Mouse (Mus musculus): ENCODE data around the gene 1700069L16Rik. TPM values are rescaled to one million over a fixed set of nuclear protein-coding genes. Genes with fewer than 3 reads are reported as not detected.
A peak's percentile ranks its signal among the peaks of the same experiment; 100 is the strongest.

Gene 1700069L16Rik
- total RNA-seq, 2 experiments from 2014 or later: not detected

DNA sequence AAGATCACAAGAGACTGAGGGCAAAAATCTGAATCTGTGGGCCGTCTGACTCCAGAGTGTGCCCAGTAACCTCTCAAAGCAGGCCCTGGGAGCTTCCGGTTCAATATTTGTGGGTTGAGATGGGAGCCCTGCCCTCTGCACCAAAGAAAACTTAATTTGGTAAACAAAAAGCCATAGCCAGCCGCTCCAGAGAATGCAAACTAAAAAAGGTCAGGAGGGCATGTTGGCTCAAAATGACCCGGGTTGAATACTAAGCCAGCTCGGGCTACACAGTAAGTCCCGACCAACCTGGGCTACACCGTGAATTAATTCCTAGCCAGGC lies 10.4 kb upstream of the 1700069L16Rik start:
- no peak for DNase-seq (ENCODE audit: low spot score in 2 of 2)

DNA sequence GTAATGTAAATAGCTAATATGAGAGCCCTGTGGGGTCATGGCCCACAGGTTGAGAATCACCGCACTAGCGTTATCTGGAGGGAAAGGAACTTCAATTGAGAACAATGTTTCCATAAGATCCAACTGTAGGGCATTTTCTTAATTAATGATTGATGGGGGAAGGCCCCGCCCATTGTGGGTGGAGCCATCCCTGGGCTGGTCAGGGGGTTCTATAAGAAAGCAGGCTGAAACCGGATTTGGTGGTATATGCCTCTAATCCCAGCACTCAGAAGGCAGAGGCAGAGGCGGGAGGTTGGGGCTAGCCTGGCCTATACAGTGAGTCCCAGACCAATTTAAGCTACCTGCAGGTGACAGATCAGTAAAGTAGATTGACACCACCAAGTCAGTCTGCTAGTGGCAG lies 9.8 kb upstream of the 1700069L16Rik start:
- no peak for DNase-seq (ENCODE audit: low spot score in 2 of 2)

DNA sequence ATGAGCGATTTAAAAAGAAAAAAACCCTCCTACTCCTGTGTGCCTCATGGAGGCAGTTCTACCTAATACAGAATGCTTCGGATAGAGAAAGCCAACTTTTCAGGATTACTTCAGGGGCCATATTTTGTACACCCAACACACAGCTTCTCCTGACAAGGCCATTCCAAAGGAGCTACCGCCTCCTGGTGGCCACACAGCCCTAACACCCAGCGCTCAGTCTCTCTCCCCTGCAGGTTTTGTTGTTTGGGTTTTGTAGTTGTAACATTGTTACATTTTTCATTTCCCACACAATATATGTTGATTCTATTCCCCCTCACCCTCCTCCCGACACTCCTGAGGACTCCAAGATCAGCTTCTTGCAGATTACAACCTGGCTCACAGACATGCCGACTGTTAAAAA lies 7.6 kb upstream of the 1700069L16Rik start:
- peak in 1 of 2 experiments; percentile 58 for DNase-seq (ENCODE audit: low spot score in 2 of 2)

DNA sequence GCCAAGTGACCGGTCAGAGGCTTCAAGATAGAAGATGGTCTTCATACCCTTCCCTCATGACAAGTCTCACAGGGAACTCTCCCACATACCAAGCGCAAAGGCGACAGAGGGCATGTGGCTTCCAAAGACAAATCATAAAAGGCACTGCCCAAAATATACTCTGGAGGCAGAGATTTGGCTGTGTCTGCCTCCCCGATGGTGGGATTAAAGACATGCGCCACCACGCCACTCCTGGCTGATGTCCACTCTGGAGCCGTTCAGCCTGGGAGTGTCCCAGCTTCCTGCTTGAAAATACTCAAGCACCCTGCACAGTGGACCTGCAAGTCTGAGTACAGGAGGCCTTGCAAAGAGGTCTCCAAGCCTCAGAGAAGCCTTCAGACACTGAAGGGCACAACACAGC lies 6.6 kb upstream of the 1700069L16Rik start:
- no peak for DNase-seq (ENCODE audit: low spot score in 2 of 2)

DNA sequence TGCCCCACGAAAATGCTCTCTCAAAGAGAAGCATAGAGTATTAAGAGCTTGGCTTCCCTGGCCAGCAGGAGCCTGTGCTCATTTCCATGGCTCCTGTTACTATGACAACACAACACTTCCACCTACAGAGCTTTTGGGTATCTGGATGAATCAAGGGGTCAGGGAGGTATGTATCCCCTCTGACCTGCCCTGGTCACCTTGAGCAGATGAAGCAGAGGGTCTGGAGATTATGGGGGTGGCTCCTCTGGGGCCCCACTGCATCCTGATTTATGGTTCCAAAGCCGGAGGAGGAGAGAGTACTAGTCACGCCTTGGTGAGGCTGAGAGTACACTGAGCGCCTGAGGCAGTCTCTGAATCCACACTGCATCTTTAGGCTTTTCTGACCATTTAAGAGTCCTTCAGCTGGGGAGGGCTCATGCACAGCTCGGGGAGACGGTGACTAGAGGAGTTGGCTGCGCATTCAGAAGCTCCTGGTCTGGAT lies 6.1 kb upstream of the 1700069L16Rik start:
- DNase-seq (ENCODE audit: low spot score in 2 of 2): no peak

DNA sequence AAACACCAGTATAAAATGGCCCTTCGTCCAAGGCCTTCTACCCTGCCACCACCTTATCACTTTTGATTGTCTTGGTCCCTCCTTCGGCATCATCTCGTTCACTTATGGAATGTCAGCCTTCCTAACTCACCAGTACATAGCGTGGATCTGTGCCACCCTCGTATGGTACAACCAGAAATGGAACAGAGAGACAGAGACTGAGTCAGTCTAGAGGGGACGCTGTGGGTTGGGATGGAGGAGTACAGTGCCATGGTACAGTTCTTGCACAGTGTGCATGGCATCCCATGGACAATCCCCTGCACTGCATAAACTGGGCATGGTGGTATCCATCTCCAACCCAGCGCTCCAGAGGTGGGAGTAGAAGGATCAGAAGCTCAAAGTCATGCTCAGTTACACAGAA lies 4.1 kb upstream of the 1700069L16Rik start:
- no peak for DNase-seq (ENCODE audit: low spot score in 2 of 2)

DNA sequence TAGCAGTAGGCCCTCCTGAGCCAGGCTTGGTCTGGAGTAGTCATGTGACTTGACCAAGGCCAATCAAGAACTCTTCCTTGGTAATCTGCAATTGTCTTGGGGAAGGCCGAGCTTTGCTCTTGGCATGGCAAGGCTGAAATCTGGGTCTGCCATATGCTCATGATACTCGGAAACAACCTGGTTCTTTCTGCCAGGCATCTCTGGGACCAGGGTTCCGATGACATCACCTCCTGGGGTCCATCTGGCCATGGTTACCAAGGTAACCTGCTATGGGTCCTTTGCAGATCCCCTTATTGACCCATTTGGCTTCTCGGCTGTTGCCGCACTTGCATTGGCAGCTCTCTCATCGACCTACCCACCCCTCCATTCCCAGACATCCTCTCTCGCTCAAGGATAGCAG lies 3.4 kb upstream of the 1700069L16Rik start:
- no peak for DNase-seq (ENCODE audit: low spot score in 2 of 2)

DNA sequence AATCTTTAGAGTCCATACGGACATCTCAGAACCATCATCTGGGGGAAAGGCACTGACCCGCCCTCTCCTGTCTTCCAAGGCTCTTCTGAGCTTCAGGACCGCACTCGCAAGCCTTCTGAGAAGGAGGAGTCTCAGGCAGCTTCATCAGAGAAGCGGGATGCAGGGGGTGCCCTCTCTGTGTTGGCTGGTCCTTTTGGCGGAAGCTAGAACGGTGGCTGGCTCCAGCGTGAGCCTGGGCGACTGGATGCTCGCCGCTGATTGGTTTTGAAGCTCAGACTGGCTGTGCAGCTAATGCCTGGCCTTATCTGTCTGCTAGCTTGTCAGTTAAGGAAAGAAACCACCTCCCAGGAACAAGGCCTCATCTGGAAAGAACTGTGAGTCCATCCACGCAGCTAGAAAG lies 2.7 kb upstream of the 1700069L16Rik start:
- DNase-seq (ENCODE audit: low spot score in 2 of 2): no peak

DNA sequence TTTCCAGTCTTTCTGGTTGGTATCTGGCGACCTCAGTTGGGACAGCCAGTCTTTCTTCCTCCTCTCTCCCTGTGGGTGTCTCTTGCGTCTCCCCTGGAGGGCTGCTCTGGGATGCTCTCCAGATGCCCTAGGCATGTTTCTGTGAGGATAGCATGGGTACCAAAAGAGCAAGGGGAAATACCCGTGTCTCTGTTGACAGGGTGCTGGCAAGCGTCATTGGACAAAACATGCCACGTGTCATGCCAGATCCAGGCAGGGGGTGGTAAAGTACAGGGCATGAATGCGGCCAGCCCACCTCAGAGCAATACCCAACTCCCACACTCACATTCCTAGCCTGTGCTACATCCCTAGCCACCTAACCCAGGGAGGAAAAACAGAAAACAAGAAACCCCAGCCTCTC lies 2.0 kb upstream of the 1700069L16Rik start:
- DNase-seq (ENCODE audit: low spot score in 2 of 2): no peak

DNA sequence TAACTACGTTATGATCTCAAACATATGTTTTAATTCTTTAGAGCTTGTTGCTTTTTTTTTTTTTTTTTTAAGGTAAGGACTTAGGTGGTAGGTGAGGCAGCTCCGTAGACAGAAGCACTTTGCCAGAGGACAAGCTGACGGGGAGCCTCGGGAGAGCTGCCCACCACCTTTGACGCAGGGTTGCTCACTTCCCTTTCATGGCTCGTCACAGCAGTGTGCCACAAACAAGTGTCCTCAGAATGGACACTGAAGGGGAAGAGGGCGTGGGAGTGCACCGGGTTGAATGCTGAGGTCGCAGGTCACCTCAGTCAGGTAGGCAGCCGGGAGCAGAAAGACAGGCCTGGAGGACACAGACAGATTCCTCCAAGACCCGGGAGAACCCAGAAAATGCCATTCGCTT lies 845 bp upstream of the 1700069L16Rik start:
- DNase-seq (ENCODE audit: low spot score in 2 of 2): no peak

DNA sequence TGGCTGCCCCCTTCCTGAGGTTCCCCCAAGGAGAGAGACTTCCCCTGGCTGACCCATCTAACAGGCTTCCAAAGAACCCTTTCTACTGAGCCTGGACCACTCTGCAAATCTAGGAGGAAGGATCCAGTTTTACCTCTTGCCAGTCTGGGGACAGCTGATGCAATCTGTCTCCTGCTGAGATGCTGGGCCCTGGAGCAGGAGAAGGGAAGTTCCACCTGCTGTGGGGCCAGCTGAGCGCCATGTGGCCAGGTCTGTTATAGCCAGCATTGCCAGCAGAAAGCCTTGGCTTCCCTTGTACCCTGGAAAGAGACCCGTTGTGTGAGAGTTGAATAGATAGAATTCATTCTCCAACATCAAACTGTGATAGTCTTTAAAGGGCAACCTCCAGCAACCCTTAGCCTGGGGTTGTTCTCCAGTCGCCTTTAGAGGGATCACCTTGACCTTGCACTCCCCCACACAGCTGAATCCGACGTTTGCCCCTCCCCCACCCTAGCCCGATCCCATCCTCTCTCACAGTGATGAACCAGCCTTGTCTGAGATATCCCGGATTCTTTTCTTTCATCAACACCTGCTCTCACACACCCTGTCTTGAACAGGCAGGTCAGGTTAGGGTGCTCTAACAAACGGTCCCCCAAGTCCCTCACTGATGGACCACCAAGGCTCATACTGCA lies 870 bp downstream of the 1700069L16Rik start:
- no peak for DNase-seq (ENCODE audit: low spot score in 2 of 2)

DNA sequence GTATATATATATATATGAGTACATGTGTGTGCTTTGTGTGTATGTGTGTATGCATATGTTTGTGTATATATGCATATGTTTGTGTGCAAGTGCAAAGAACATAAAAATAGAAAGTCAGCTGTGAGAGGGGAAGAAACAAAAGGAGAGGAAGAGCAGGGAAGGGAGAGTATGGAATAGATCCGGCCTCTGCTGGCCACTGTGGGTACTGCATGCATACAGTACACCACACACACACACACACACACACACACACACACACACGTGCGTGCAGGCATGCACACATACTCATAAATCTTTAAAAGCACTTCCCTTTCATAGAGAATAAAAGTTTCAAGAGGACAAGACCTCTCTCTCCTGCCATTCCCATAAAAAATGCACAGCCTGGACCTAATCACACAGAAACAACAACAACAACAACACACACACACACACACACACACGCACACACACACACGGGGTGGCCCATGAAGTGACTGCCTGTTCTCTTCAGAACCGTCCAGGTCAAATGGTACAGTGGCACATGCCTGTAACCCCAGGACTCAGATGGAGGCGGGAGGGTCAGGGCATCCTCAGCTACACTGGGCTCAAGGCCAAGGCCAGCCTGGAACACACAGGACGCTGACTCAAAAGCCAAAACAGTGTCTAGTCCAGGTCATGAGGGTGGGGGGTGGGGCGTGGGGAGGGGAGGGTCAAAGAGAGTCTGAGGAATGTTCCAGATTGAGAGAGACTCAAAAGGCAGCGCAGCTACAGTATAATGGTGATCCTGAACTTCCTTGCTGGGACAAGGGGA lies 2.2 kb downstream of the 1700069L16Rik start:
- DNase-seq (ENCODE audit: low spot score in 2 of 2): no peak

DNA sequence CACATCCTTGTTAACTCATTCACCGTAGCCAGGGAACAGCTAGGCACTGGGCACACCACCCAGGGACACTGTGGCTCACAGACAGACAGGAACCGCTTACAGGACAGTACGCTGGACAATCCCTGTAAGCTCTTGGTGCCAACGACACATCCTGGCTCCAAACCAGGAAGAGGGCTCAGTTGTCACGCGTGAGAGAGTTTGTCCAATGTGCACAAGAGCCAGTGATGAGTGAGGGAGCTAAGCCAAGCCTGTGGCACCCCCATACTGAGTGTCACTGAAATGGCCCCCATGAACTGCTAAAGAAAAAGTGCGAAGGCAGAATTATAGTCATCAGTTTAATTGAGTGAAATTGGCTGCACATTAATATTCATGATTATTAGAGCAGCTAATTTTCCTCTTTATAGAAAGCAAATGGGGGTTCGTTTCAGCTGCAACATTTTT lies 5.3 kb downstream of the 1700069L16Rik start:
- no peak for DNase-seq (ENCODE audit: low spot score in 2 of 2)

DNA sequence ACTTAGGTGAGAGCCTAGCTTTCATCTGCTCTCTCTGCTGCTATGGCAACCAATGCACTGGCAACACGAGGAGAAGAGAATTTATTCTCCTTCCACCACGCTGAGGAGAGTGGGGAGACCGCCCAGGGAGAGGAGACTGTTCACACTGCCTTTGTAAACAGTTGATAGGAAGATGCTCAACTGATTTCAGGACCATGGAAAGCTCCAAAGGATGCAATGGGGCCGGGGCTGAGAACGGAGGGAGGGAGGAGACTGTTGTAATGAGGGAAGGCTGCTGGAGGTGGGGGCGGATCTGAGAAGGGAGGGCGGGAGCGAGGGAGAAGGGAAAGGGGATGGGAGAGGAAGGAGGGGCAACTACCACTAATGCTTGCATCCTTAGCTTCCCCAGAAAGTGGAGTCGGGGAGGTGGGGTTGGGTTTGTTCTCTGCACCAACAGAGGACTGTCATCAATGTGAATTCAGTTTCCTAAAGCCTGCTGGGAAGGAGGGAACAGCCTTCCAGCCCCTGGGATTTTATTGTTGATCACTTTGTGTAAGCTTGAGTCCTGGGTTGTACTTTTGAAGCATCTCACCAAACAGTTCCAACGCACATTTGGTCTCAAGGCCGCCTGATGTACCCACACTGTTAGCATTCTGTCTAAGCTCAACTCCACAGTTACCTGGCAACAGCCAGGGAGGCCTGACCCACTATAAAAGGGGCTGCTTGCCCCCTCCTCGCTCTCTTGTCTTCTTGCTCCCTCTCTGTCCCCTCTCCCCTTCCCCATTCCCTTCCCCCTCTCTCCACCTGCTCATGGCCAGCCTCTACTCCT lies 7.8 kb downstream of the 1700069L16Rik start:
- DNase-seq (ENCODE audit: low spot score in 2 of 2): peak; percentile 57 to 72

DNA sequence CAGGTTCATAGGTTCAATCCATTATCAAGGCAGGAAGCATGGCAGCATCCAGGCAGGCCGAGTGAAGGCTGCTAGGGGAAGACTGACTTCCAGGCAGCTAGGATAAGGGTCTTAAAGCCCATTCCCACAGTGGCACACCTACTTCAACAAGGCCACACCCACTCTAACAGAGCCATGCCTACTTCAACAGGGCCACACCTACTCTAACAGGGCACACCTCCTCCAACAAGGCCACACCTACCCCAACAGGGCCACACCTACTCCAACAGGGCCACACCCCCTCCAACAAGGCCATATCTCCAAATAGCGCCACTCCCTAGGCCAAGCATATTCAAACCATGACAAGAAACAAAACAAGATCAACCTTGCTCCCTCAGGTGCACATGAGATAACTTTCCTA lies 11.7 kb downstream of the 1700069L16Rik start:
- no peak for DNase-seq (ENCODE audit: low spot score in 2 of 2)

DNA sequence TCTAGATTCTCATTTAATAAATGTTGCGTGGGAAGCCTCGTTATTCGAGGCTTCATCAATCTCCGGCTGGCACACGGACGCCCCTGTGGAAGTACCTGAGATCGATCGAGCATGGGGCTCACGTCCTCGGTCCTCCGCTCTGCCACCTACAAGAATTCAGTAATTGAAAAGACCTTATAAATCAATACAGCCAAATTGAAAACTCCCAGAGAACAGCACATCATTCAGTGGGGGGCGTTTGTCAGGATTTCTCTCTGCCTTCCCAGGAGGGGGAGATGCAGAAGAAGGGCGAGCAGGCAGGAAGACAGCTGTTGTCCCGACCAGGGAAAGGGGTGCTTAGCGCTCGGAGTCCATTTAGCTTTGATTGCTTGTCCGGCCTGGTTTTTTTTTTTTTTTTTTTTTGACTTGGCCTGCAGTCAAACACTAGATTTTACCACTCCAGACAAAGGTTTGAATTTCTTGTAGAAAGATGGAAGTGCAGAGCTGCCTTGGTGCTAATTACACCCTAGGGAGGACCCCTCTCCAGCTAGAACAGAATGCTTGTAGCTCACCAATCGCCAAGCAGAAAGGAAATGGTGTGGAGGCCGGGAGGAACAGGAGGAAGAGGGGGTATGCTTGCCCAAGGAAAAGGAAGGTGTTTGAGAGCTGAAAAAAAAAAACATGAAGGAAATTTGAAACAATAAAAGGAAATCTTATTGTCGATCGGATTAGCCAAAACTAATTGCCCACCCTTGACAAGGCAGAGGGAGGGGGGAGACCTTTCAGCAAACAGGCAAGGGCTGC lies 20.6 kb downstream of the 1700069L16Rik start:
- no peak for DNase-seq (ENCODE audit: low spot score in 2 of 2)

DNA sequence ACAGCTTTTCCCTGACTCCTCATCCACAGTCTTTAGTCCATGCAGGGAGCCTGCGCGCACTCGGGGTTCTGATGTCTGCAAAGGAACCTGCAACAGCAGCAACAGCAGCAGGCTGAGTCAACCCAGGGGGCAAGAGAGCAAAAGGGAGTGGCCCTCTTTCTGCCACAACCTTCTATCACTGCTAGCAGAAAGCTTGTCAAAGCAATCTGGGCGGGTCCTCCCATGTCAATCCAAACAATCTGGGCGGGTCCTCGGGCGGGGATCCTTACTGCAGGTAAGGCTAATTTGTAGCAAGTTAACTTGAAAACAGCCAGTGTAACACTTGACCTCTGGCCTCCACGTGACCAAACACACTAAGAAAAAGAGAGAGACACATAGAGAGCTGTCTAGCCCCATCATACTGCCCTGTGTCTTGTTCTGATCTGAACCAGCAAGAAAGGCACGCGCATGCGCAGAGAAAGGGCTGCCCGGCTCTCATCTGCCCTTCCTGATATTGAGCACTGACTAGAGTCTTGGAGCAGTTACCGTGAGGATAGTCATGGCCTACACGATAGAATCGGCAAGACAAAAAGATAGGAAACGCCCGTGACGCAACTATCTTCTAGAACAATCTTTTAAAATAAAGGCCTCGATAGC lies 24.1 kb downstream of the 1700069L16Rik start:
- no peak for DNase-seq (ENCODE audit: low spot score in 2 of 2)

DNA sequence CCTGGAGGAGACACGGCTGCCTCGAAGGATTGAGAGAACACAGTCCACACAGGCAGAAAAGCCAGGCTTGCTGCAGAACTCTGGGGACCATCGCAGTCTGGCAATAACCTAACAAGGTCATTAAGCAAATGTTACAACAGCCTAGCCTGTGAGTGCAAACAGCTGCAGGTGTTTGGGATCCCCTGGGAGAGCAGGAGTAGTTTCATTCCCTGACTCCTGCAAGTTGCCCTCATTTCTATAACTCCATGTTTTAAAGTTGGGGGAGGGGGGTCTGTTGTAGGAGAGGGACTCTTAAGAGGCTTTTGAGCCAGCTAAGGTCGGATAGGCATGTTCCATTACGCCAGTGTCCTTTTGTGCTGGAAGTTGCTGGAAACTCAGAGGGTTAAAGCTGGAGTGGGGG lies 30.2 kb downstream of the 1700069L16Rik start:
- DNase-seq (ENCODE audit: low spot score in 2 of 2): no peak

DNA sequence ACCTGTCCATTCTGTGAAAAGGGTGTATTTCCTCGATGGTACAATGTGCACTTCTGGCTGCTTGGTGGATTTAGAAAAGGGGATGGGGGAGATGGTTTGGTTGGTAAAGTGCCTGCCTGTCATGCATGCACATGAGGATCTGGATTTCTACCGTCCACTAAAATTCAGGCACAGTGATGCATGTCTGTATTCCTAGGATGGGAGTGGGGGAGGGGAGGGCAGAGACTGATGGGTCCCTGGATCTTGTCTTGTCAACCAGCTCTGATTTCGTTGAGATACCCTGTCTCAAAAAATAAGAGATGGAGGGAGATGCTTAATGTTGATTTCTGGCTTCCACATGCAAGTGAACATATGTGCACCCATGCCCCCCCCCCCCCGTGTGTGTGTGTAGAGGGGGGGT lies 30.6 kb downstream of the 1700069L16Rik start:
- no peak for DNase-seq (ENCODE audit: low spot score in 2 of 2)

DNA sequence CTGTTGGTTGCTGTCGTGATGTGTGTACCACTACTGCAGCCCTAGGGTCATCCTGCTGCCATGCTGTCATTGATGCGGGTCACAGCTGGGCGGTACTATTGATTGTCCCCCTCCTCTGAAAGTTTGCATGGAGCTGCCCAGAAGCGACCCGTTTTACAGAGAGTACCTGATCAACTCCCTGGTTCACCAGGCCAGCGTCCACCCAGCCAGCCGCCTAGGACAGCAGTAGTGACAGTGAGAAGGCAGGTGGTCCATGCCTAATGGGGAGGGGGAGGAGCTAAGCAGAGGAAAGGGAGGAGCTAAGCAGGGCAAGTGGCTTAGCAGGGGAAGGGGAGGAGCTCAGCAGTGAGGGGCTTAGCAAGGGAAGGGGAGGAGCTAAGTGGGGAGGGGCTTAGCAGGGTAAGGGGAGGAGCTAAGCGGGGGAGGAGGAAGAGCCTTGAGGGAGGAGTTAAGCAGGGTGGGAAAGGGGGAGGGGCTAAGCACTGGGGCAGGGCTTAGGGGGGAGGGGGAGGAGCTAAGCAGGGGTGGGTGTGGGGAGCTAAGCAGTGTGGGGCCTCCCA lies 31.3 kb downstream of the 1700069L16Rik start:
- no peak for DNase-seq (ENCODE audit: low spot score in 2 of 2)
